Mouse (Mus musculus) ES-Bruce4 (cell line): ENCODE measurements around the gene Pou6f1. TPM values are rescaled to one million over a fixed set of nuclear protein-coding genes. Genes with fewer than 3 reads are reported as not detected.

Experiments
- H3K27ac ChIP-seq: 2 replicates; pipeline ENCODE4 v1.5.1; 2012; ENCODE audit warnings: low read length, inconsistent platforms; ENCODE audit not compliant: insufficient read depth
- H3K27me3 ChIP-seq: 2 replicates; pipeline ENCODE4 v1.6.1; 2012; ENCODE audit warnings: mild to moderate bottlenecking, low read length, inconsistent platforms; ENCODE audit not compliant: control insufficient read depth, poor library complexity, insufficient read depth, severe bottlenecking
- H3K36me3 ChIP-seq: 2 replicates; pipeline ENCODE4 v1.6.1; 2012; ENCODE audit warnings: inconsistent platforms, mild to moderate bottlenecking, low read length, moderate library complexity; ENCODE audit not compliant: control insufficient read depth, poor library complexity, insufficient read depth, severe bottlenecking
- H3K4me1 ChIP-seq: one replicate; pipeline ENCODE4 v1.8.1; 2011; ENCODE audit warnings: low read length; ENCODE audit not compliant: control insufficient read depth, insufficient read depth
- H3K4me3 ChIP-seq: 2 replicates; pipeline ENCODE4 v1.5.1; 2011; ENCODE audit warnings: low read depth, mild to moderate bottlenecking, low read length
- H3K9ac ChIP-seq: 2 replicates; pipeline ENCODE4 v1.6.1; 2012; ENCODE audit warnings: low read depth, mild to moderate bottlenecking, inconsistent platforms; ENCODE audit not compliant: poor library complexity, severe bottlenecking
- H3K9me3 ChIP-seq: replicated peaks from 2 replicates; pipeline ENCODE4 v1.6.1; 2012; ENCODE audit warnings: mild to moderate bottlenecking, low read length, inconsistent platforms; ENCODE audit not compliant: control insufficient read depth, poor library complexity, insufficient read depth, severe bottlenecking
- CTCF ChIP-seq: IDR thresholded peaks from one replicate; pipeline ENCODE4 v1.8.1; 2011; ENCODE audit warnings: low read depth, low read length
- EP300 ChIP-seq: IDR thresholded peaks from 2 replicates; pipeline ENCODE4 v1.6.1; 2011; ENCODE audit warnings: low read depth, low read length; ENCODE audit not compliant: insufficient read depth
- POLR2A ChIP-seq: IDR thresholded peaks from one replicate; pipeline ENCODE4 v1.8.1; 2011; ENCODE audit warnings: low read length; ENCODE audit not compliant: insufficient read depth
- polyA plus RNA-seq: library from polyadenylated mRNA; stranded (reverse); fragments of >200 nt; gene quantifications from 2 replicates; pipeline ENCODE4 v1.2.4, GENCODE M21; 2011; ENCODE audit warnings: low read depth; ENCODE audit not compliant: missing spikeins, insufficient read depth, insufficient read length

Pou6f1 gene
- polyA plus RNA-seq, 1 experiment: 7.3 TPM

DNA sequence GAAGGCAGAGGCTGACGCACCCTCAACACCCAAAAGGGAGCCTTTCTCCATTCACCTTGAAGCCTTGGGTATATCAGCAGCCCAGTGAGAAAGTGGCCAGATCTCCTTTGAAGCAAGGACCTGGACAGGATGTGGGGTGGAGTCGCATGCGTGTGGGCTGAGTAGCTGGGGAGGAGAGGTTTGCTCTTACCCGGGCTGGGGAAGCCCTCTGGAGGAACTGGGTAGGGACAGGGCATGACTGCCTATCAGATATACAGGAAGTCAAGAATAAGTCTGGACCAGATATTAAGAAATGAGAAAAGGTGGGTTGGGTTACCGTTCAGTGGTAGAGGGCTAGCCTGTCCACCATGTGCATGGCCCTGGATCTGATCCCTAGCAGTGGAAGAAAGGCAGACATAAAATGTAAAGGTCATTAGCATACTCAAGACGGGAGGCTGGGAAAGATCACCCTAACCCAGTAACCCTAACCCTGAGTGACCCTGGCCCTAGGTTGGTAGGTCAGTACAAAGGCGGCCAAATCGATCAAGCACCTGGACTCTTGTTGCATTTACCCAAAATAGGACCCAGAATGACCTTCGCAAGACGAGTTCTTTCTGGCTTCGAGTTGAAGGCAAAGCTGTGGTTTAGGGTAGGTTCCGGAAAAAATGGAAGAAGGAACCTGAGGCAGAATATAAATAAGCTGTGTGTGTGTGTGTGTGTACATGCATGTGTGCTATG is 31.8 kb upstream of the Pou6f1 start:
- H3K9me3 ChIP-seq: no peaks in the 10 kb centered on the region
- H3K27me3 ChIP-seq: no peaks in the 10 kb centered on the region
- H3K4me1 ChIP-seq: peaks cover 21% of the 10 kb centered on the region
- H3K36me3 ChIP-seq: no peaks in the 10 kb centered on the region
- peak overlapping the region; percentile 46; the same call in 1 of the 2 replicates for H3K27ac ChIP-seq
- no peak overlapping the region for H3K4me3 ChIP-seq
- no peak for TF ChIP-seq CTCF
- TF ChIP-seq EP300: no peak
- no peak for TF ChIP-seq POLR2A
- no peak overlapping the region for H3K9ac ChIP-seq

DNA sequence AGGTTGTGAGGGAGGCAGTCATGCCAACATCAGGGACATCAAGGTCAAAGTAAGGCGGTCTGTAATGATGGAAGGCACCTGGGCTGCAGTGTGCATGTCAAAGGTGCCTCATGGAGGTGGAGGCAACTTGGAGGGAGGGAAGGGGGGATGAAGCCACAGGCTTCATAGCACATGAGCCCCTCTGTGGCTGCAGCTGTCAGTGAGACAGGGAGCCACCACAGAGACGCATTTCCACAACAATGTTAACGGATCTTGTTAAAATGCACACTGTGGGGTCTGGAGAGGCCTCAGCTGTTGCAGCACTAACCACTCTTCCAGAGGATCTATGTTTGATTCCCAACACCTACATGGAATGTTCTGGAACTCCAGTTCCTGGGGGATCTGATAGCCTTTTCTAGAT is 30.3 kb upstream of the Pou6f1 start:
- Histone ChIP-seq H3K9me3 (no peaks in the 10 kb centered on the region), H3K27ac (peak overlapping the region; percentile 96), H3K36me3 (no peaks in the 10 kb centered on the region), H3K4me1 (peaks cover 27% of the 10 kb centered on the region), H3K9ac (no peak overlapping the region), H3K4me3 (no peak overlapping the region), H3K27me3 (no peaks in the 10 kb centered on the region)
- TF ChIP-seq CTCF (no peak), POLR2A (no peak), EP300 (peak; percentile 89)

DNA sequence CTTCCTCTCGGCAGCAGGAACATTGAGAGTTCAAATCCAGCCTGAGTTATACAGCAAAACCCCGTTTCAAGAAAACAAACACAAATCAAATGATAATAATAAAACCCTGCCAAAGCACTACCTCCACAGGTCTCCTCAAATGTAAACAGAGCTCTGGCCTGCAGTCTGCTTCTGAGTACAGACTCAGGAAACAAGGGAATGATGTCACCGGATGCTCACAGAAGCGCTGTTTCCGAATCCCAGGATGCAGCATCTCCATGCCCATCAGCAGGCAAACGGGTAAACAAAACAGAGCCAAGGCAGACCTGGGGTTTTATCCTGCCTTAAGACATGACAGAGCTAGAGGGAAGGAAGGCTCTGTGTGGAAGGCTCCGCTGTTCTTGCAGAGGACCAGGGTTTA is 29.0 kb upstream of the Pou6f1 start:
- Histone ChIP-seq H3K9ac (peak overlapping the region; percentile 36; the same call in 1 of the 2 replicates), H3K9me3 (no peaks in the 10 kb centered on the region), H3K4me1 (peaks cover 26% of the 10 kb centered on the region), H3K4me3 (peak overlapping the region; percentile 10), H3K27me3 (no peaks in the 10 kb centered on the region), H3K36me3 (no peaks in the 10 kb centered on the region), H3K27ac (peak overlapping the region; percentile 96)
- no peak for TF ChIP-seq POLR2A
- no peak; the same call in 1 of the 2 replicates for TF ChIP-seq EP300

DNA sequence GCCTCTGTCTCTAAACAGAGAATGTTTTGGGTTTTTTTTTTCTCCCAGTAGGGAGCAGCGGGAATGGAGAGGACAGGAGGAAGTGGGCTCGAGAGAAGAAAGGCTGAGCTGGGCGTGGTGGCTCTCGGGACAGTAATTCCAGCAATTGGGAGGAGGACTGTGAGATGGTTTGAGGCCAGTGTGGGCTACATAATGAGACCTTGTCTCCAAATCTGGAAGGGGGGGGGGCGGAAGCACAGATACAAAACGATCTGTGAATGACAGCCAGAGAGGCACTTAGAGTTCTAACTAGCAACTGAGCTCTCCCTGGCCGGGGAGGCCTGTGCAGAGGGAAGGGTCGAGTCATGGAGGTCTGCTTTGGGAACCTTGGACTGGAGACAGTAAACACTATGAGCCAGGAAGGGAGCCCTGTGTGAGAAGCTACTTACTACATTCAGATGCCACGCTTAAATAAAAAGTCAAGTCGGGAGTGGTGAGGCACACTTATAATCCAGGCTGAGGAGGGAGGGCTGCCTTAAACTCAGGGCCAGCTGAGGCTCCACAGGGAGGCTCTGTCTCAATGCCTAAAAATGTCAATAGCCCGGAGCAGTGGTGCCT is 28.1 kb upstream of the Pou6f1 start:
- Histone ChIP-seq H3K9me3 (no peaks in the 10 kb centered on the region), H3K27me3 (no peaks in the 10 kb centered on the region), H3K9ac (peak overlapping the region; percentile 36; the same call in 1 of the 2 replicates), H3K4me3 (peak overlapping the region; percentile 32), H3K4me1 (peaks cover 24% of the 10 kb centered on the region), H3K27ac (peak overlapping the region; percentile 99), H3K36me3 (no peaks in the 10 kb centered on the region)
- TF ChIP-seq EP300 (peak; percentile 95), CTCF (no peak), POLR2A (no peak)

DNA sequence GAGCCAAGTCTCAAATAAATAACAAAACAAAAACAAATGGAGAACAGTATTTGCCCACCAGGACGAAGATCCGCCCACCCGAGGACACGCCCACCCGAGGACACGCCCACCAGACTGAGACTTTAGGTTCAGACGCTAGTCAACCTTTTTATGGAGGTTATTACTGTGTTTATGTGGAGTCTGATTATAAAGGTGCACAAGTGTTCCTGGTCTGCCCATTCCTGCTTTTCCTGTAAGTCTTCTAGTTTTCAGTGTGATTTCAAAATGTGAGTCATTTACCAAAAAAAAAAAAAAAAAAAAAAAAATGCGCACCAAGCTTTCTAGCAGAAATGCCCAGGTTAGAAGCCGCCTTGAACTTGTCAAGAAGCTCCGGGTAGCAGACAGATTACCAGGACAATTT is 27.5 kb upstream of the Pou6f1 start:
- Histone ChIP-seq H3K9ac (0 out of 2 replicates have a peak overlapping the region, but pooled peaks have one; percentile 11), H3K36me3 (no peaks in the 10 kb centered on the region; the same call in 1 of the 2 replicates), H3K4me1 (peaks cover 19% of the 10 kb centered on the region), H3K27ac (peak overlapping the region; percentile 99), H3K9me3 (no peaks in the 10 kb centered on the region), H3K4me3 (no peak overlapping the region), H3K27me3 (no peaks in the 10 kb centered on the region)
- TF ChIP-seq POLR2A: no peak
- TF ChIP-seq CTCF: no peak
- no peak for TF ChIP-seq EP300

DNA sequence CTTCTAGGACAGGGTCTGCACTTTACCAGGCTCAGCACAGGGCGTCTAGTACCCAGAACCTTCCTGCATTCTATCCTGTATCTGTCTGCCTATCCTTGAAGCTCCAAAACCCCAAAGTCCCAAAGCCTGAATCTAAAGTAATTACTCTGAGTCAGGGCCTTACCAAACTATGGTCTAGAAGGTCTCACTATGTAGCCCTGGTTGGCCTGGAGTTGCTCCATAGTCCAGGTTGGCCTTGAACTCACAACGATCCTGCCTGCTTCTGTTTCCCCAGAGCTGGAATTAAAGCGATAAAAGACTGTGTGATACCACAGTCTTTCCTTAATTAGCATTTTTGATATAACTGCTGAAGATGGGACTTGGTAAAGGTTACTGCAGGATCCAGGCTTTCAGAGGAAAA is 24.7 kb upstream of the Pou6f1 start:
- Histone ChIP-seq H3K4me3 (no peak overlapping the region), H3K4me1 (peaks cover 8% of the 10 kb centered on the region), H3K36me3 (peaks cover 20% of the 10 kb centered on the region), H3K9me3 (no peaks in the 10 kb centered on the region), H3K9ac (no peak overlapping the region), H3K27me3 (no peaks in the 10 kb centered on the region), H3K27ac (no peak overlapping the region)
- TF ChIP-seq CTCF (no peak), EP300 (no peak), POLR2A (no peak)
